Mouse (Mus musculus) bone marrow, adult 2 months (tissue): ENCODE measurements around the gene Ppp1r15b.
A peak's percentile ranks its signal among the peaks of the same experiment; 100 is the strongest.

Source experiments
- CTCF ChIP-seq: fragments of 200-500 bp; IDR thresholded peaks from 2 replicates; pipeline ENCODE4 v1.5.1; 2011; ENCODE audit warnings: low read length, control low read depth; ENCODE audit not compliant: control insufficient read depth, insufficient read depth
- POLR2A ChIP-seq: fragments of 200-500 bp; IDR thresholded peaks from 2 replicates; pipeline ENCODE4 v1.6.1; 2011; ENCODE audit warnings: low read depth, mild to moderate bottlenecking, control low read depth, low read length, borderline replicate concordance; ENCODE audit not compliant: control insufficient read depth

DNA sequence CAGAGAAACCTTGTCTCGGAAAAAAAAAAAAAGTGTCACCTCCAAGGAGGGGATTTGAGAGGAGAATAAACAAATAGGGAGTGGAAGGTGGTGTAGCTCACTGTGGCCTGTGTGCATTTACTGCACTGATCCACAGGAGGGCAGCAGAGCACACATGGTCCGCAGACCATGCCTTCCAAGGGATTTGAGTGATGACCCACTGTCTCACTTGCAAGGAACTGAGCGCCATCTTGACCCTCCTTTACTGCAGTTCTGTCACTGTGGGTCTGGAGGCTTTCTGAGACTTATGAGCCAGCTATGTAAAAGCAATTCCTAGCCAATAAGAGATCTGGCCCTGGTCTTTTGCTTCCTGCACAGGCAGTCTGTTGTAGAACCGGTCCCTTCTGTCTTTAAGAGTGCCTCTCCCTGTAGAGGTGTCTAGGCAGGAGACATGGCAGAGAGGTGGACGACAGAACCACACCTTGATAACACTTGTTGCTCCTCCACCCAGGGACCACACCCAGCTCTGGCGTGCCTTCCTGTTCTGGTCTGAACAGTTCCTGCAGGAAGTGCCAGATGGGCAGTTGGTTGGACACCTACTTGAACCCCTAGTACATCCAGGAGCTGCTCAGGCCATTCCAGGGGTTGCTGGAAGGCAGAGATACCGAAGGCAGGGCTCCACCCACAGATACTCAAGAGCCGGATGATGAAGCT lies 46.7 kb downstream of the Ppp1r15b start:
- peak; percentile 99 for TF ChIP-seq CTCF
- TF ChIP-seq POLR2A: no peak
